Mouse (Mus musculus) ES-E14 (cell line): ENCODE measurements around the gene Ociad1. TPM values are rescaled to one million over a fixed set of nuclear protein-coding genes. Genes with fewer than 3 reads are reported as not detected.
A peak's percentile ranks its signal among the peaks of the same experiment; 100 is the strongest.

Source experiments
- DNase-seq: peaks from one replicate; pipeline ENCODE4 v3.0.0-alpha.2; 2013; ENCODE audit warnings: low read depth, low spot score
- H3K27ac ChIP-seq: 2 replicates; pipeline ENCODE4 v1.5.1; 2012; ENCODE audit warnings: low read depth, mild to moderate bottlenecking, low read length, moderate library complexity, mixed read lengths; ENCODE audit not compliant: poor library complexity, insufficient read depth, severe bottlenecking
- H3K36me3 ChIP-seq: 2 replicates; pipeline ENCODE4 v1.6.1; 2012; ENCODE audit warnings: mild to moderate bottlenecking, low read length, moderate library complexity, mixed read lengths; ENCODE audit not compliant: control insufficient read depth, poor library complexity, insufficient read depth, severe bottlenecking
- H3K4me1 ChIP-seq, 2 experiments: fragments of 150-350 bp in 1 of 2; sonication (generic) in 1 of 2; 2 replicates each; pipeline ENCODE4 v1.6.1; 2012; ENCODE audit warnings: low read length in 2 of 2, mild to moderate bottlenecking in 1 of 2, mixed read lengths in 1 of 2; ENCODE audit not compliant: control insufficient read depth in 2 of 2, insufficient read depth in 2 of 2, poor library complexity in 1 of 2
- H3K4me3 ChIP-seq, 2 experiments: fragments of 150-350 bp in 1 of 2; sonication (generic) in 1 of 2; 2 replicates each; pipeline ENCODE4 v1.5.1; 2012; ENCODE audit warnings: low read length in 2 of 2, low read depth in 1 of 2, mild to moderate bottlenecking in 1 of 2, mixed read lengths in 1 of 2; ENCODE audit not compliant: insufficient read depth in 1 of 2, poor library complexity in 1 of 2, severe bottlenecking in 1 of 2
- H3K9ac ChIP-seq: 2 replicates; pipeline ENCODE4 v1.6.1; 2012; ENCODE audit warnings: low read depth, mild to moderate bottlenecking, low read length, mixed read lengths; ENCODE audit not compliant: poor library complexity, insufficient read depth, severe bottlenecking
- H3K9me3 ChIP-seq: fragments of 150-350 bp; sonication (generic); 2 replicates; pipeline ENCODE4 v1.6.1; 2012; ENCODE audit warnings: low read depth, mild to moderate bottlenecking, low read length; ENCODE audit not compliant: control insufficient read depth, insufficient read depth
- CHD2 ChIP-seq: IDR thresholded peaks from 2 replicates; pipeline ENCODE4 v1.6.1; 2014; ENCODE audit warnings: mild to moderate bottlenecking, low read depth, low read length, inconsistent platforms
- HCFC1 ChIP-seq: IDR thresholded peaks from 2 replicates; pipeline ENCODE4 v1.6.1; 2012; ENCODE audit warnings: low read length, inconsistent platforms, borderline replicate concordance; ENCODE audit not compliant: insufficient read depth
- MAFK ChIP-seq: IDR thresholded peaks from 2 replicates; pipeline ENCODE4 v1.6.1; 2014; ENCODE audit warnings: mild to moderate bottlenecking, low read depth, low read length, inconsistent platforms; ENCODE audit not compliant: insufficient read depth
- ZC3H11A ChIP-seq: IDR thresholded peaks from 2 replicates; pipeline ENCODE4 v1.6.1; 2012; ENCODE audit warnings: low read depth, mild to moderate bottlenecking, inconsistent platforms, low read length, borderline replicate concordance
- ZNF384 ChIP-seq: IDR thresholded peaks from 2 replicates; pipeline ENCODE4 v1.6.1; 2012; ENCODE audit warnings: low read depth, low read length, inconsistent platforms
- in situ Hi-C, 2 experiments: fragments of 600-800 bp; cut with MboI; formaldehyde crosslinking; loops; one replicate each; pipeline ENCODE4 v1.15.1; 2025; ENCODE audit warnings: low sequenced_read_pairs in 2 of 2, inconsistent platforms in 1 of 2; ENCODE audit not compliant: unreplicated experiment in 2 of 2
- total RNA-seq: library from RNA; depleted of rRNA; stranded (reverse); fragments of 300-350 nt; gene quantifications from 2 replicates; pipeline ENCODE4 v1.2.3, GENCODE M21; 2012

The Ociad1 gene
- total RNA-seq, 1 experiment: 123 TPM

DNA sequence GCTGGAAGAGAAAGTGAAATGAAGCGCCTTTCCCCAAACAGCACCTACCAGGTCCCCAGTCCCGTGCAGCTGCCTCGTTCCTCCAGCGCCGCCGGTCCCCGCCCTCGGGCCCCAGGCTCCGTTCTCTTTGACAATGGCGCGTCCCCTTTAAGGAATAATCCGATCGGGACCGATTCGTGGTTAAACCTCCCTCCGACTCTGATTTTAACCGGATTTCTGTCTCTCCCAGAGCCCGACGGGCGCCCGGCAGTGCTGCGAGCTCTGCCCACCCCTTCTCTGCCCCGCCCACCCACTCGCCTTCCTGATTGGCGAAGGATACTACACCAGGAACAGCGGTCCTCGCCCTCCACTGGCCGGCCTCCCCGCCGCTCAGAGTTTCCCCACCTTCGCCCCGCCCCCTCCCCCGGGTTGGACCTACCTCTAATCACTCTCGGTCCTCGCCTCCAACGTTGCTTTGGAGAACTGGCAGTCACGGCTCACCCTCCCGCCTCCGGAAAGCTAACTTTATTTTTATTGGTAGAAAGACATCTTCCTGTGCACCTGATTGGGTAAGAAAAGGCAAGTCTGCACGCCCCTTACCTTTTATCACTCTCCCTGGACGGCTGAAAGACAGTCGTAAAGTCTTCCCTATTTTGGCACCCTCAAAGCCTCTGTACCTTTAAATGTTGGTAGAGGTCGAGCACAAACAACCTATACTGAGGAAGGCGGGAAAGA, 36.1 kb upstream of the Ociad1 start, which contains the start of gene Fryl:
Gene Fryl (minus strand): TSS at position 268 of the 714 bp plus-strand sequence.
- in situ Hi-C loops: no loop called here
- no peaks in the 10 kb centered on the region for H3K9me3 ChIP-seq
- TF ChIP-seq ZNF384 (no peak), CHD2 (peak; percentile 88)
- DNase-seq: peak; percentile 99
- H3K36me3 ChIP-seq: no peaks in the 10 kb centered on the region; the same call in 1 of the 2 replicates
- H3K9ac ChIP-seq: peak within 1 kb of the TSS; percentile 87
- peaks cover 0 to 8% of the 10 kb centered on the region in 2 experiments; a peak in 1 of 4 replicates for H3K4me1 ChIP-seq
- peak within 1 kb of the TSS; percentile 82 to 99 for H3K4me3 ChIP-seq
- peak within 1 kb of the TSS; percentile 68 for H3K27ac ChIP-seq

GRCm38 (mm10) chr5:73257096-73257495, 35.5 kb upstream of the Ociad1 start:
- H3K4me1 ChIP-seq: peaks cover 0 to 8% of the 10 kb centered on the region in 2 experiments; a peak in 1 of 4 replicates
- in situ Hi-C loops: no loop called here
- peak overlapping the region; percentile 55 to 70 for H3K4me3 ChIP-seq
- H3K9me3 ChIP-seq: no peaks in the 10 kb centered on the region
- DNase-seq: no peak
- no peak for TF ChIP-seq HCFC1
- no peak for TF ChIP-seq CHD2
- no peak for TF ChIP-seq MAFK
- no peak for TF ChIP-seq ZNF384
- no peak for TF ChIP-seq ZC3H11A
- H3K9ac ChIP-seq: peak overlapping the region; percentile 24; the same call in 1 of the 2 replicates
- no peaks in the 10 kb centered on the region; the same call in 1 of the 2 replicates for H3K36me3 ChIP-seq
- no peak overlapping the region for H3K27ac ChIP-seq

GRCm38 (mm10) chr5:73257723-73258122, 34.9 kb upstream of the Ociad1 start:
- Histone ChIP-seq H3K9me3 (no peaks in the 10 kb centered on the region), H3K4me3 (no peak overlapping the region), H3K9ac (no peak overlapping the region), H3K27ac (no peak overlapping the region), H3K36me3 (no peaks in the 10 kb centered on the region; the same call in 1 of the 2 replicates), H3K4me1 (peaks cover 0 to 8% of the 10 kb centered on the region in 2 experiments; a peak in 1 of 4 replicates)
- in situ Hi-C loops: no loop called here
- no peak for TF ChIP-seq HCFC1
- no peak for TF ChIP-seq ZC3H11A
- TF ChIP-seq MAFK: no peak
- TF ChIP-seq CHD2: no peak
- TF ChIP-seq ZNF384: no peak
- DNase-seq: no peak

GRCm38 (mm10) chr5:73264122-73264521, 28.5 kb upstream of the Ociad1 start:
- in situ Hi-C loops: no loop called here
- Histone ChIP-seq H3K4me1 (peaks cover 2 to 3% of the 10 kb centered on the region in 2 experiments; a peak in 2 of 4 replicates), H3K4me3 (no peak overlapping the region), H3K9ac (no peak overlapping the region), H3K27ac (no peak overlapping the region), H3K36me3 (no peaks in the 10 kb centered on the region), H3K9me3 (no peaks in the 10 kb centered on the region)
- no peak for TF ChIP-seq ZNF384
- no peak for TF ChIP-seq ZC3H11A
- no peak for TF ChIP-seq MAFK
- TF ChIP-seq HCFC1: no peak
- TF ChIP-seq CHD2: no peak
- no peak for DNase-seq
